Mouse (Mus musculus): Measurements from ENCODE around the gene Nfkbie.

Nfkbie gene

GRCm38 (mm10) chr17:45555452-45556106, at the start of gene Nfkbie:
Nfkbie (plus strand) TSS chr17:45555703.
- peak; percentile 88 to 95 for DNase-seq (ENCODE audit: low spot score in 2 of 2)

- no peak for DNase-seq (ENCODE audit: low spot score in 2 of 2)
These were observed 49.5 kb upstream of the Nfkbie start for GRCm38 (mm10) chr17:45505941-45506465.

- DNase-seq (ENCODE audit: low spot score in 2 of 2) = peak; percentile 86 to 95
These were observed 48.8 kb upstream of the Nfkbie start, which contains the start of gene Aars2 for GRCm38 (mm10) chr17:45506700-45507189. Aars2 (plus strand) TSS chr17:45506841.

GRCm38 (mm10) chr17:45510871-45511270, 44.6 kb upstream of the Nfkbie start:
- DNase-seq (ENCODE audit: low spot score in 2 of 2) = no peak

GRCm38 (mm10) chr17:45511757-45512156, 43.7 kb upstream of the Nfkbie start:
- no peak for DNase-seq (ENCODE audit: low spot score in 2 of 2)

- no peak for DNase-seq (ENCODE audit: low spot score in 2 of 2)
These were observed 40.2 kb upstream of the Nfkbie start for GRCm38 (mm10) chr17:45515204-45515726.

GRCm38 (mm10) chr17:45515806-45516205, 39.7 kb upstream of the Nfkbie start:
- no peak for DNase-seq (ENCODE audit: low spot score in 2 of 2)

GRCm38 (mm10) chr17:45516488-45516887, 39.0 kb upstream of the Nfkbie start:
- DNase-seq (ENCODE audit: low spot score in 2 of 2) = peak; percentile 48 to 75

GRCm38 (mm10) chr17:45517135-45517534, 38.4 kb upstream of the Nfkbie start:
- DNase-seq (ENCODE audit: low spot score in 2 of 2) = no peak

GRCm38 (mm10) chr17:45517549-45518215, 37.8 kb upstream of the Nfkbie start:
- DNase-seq (ENCODE audit: low spot score in 2 of 2) = no peak

- no peak for DNase-seq (ENCODE audit: low spot score in 2 of 2)
These were observed 36.6 kb upstream of the Nfkbie start for GRCm38 (mm10) chr17:45518766-45519475.

- DNase-seq (ENCODE audit: low spot score in 2 of 2) = no peak
These were observed 35.4 kb upstream of the Nfkbie start for GRCm38 (mm10) chr17:45520136-45520535.

- DNase-seq (ENCODE audit: low spot score in 2 of 2) = no peak
These were observed 32.2 kb upstream of the Nfkbie start, which contains the start of gene Tcte1 for GRCm38 (mm10) chr17:45523263-45523662. Tcte1 (plus strand) TSS chr17:45523434.

- no peak for DNase-seq (ENCODE audit: low spot score in 2 of 2)
These were observed 30.5 kb upstream of the Nfkbie start for GRCm38 (mm10) chr17:45524961-45525360.

- DNase-seq (ENCODE audit: low spot score in 2 of 2) = no peak
These were observed 28.9 kb upstream of the Nfkbie start for GRCm38 (mm10) chr17:45526571-45526970.

GRCm38 (mm10) chr17:45530346-45530782, 25.1 kb upstream of the Nfkbie start:
- DNase-seq (ENCODE audit: low spot score in 2 of 2) = no peak

- DNase-seq (ENCODE audit: low spot score in 2 of 2) = no peak
These were observed 22.6 kb upstream of the Nfkbie start for GRCm38 (mm10) chr17:45532896-45533295.

- DNase-seq (ENCODE audit: low spot score in 2 of 2) = no peak
These were observed 19.2 kb upstream of the Nfkbie start for GRCm38 (mm10) chr17:45536264-45536663.

- DNase-seq (ENCODE audit: low spot score in 2 of 2) = no peak
These were observed 17.1 kb upstream of the Nfkbie start for GRCm38 (mm10) chr17:45538394-45538793.

GRCm38 (mm10) chr17:45539664-45540063, 15.8 kb upstream of the Nfkbie start:
- DNase-seq (ENCODE audit: low spot score in 2 of 2) = no peak

- no peak for DNase-seq (ENCODE audit: low spot score in 2 of 2)
These were observed 13.4 kb upstream of the Nfkbie start for GRCm38 (mm10) chr17:45542129-45542528.

GRCm38 (mm10) chr17:45542705-45543104, 12.8 kb upstream of the Nfkbie start:
- DNase-seq (ENCODE audit: low spot score in 2 of 2) = no peak
